Mouse (Mus musculus) lung, embryonic 16.5 days (tissue): ENCODE data around the gene Dlx2. TPM values are rescaled to one million over a fixed set of nuclear protein-coding genes. Genes with fewer than 3 reads are reported as not detected.

ENCODE experiments used
- ATAC-seq: fragments of 200-750 bp; cut with Nextera tagmentation; 2 replicates; pipeline ENCODE4 v1.8.0; 2017; ENCODE audit warnings: low read depth, mild to moderate bottlenecking, moderate library complexity
- H3K27ac ChIP-seq: fragments of 300-500 bp; sonication (generic); 2 replicates; pipeline ENCODE4 v1.5.1; 2014; ENCODE audit warnings: mild to moderate bottlenecking, control low read depth, low read length
- H3K27me3 ChIP-seq: fragments of 300-500 bp; sonication (generic); 2 replicates; pipeline ENCODE4 v1.6.1; 2014; ENCODE audit warnings: low read depth, low read length, mixed read lengths; ENCODE audit not compliant: control insufficient read depth, insufficient read depth
- H3K36me3 ChIP-seq: fragments of 300-500 bp; sonication (generic); 2 replicates; pipeline ENCODE4 v1.6.1; 2014; ENCODE audit warnings: low read length; ENCODE audit not compliant: control insufficient read depth, insufficient read depth
- H3K4me1 ChIP-seq: fragments of 300-500 bp; sonication (generic); replicated peaks from 2 replicates; pipeline ENCODE4 v1.6.1; 2014; ENCODE audit warnings: low read length, mixed read lengths; ENCODE audit not compliant: control insufficient read depth, insufficient read depth
- H3K4me2 ChIP-seq: fragments of 300-500 bp; sonication (generic); 2 replicates; pipeline ENCODE4 v1.6.1; 2014; ENCODE audit warnings: low read depth, low read length, control low read depth
- H3K4me3 ChIP-seq: fragments of 300-500 bp; sonication (generic); 2 replicates; pipeline ENCODE4 v1.5.1; 2014; ENCODE audit warnings: mild to moderate bottlenecking, low read length, control low read depth
- H3K9ac ChIP-seq: fragments of 300-500 bp; sonication (generic); 2 replicates; pipeline ENCODE4 v1.6.1; 2014; ENCODE audit warnings: low read length, control low read depth
- H3K9me3 ChIP-seq: fragments of 300-500 bp; sonication (generic); 2 replicates; pipeline ENCODE4 v1.6.1; 2016; ENCODE audit warnings: low read length; ENCODE audit not compliant: control insufficient read depth
- WGBS: fragments of 180-500 bp; shearing (Covaris S2); extraction: QIAGEN DNeasy Blood & Tissue Kit; methylation state at CpG from one replicate; pipeline ENCODE4 v1.1.7; 2014; 5-methylcytosine and 5-hydroxymethylcytosine counted together
- polyA plus RNA-seq: library from polyadenylated mRNA; unstranded; fragments of >200 nt; fragmentation: Nextera tagmentation; extraction: Ambion mirVana; gene quantifications from 2 replicates; pipeline ENCODE4 v1.2.1, GENCODE M21; 2015

Gene Dlx2
- polyA plus RNA-seq, 1 experiment from 2014 or later: 0.08 TPM

- no peak overlapping the region for H3K9ac ChIP-seq
- no peak for ATAC-seq
- H3K4me1 ChIP-seq: peaks cover 3% of the 10 kb centered on the region
- no peak overlapping the region for H3K4me2 ChIP-seq
- H3K27me3 ChIP-seq: peaks cover 65% of the 10 kb centered on the region
- WGBS: 2% methylated on average over 18 of the region's 18 CpGs
- H3K4me3 ChIP-seq: no peak overlapping the region
- H3K36me3 ChIP-seq: no peaks in the 10 kb centered on the region
- H3K27ac ChIP-seq: no peak overlapping the region
- H3K9me3 ChIP-seq: no peaks in the 10 kb centered on the region
Measured at GRCm38 (mm10) chr2:71551704-71552103, 5.2 kb upstream of the Dlx2 start.

GRCm38 (mm10) chr2:71550330-71550729 lies 3.8 kb upstream of the Dlx2 start:
- no peak for ATAC-seq
- 16% methylated on average over 3 of the region's 3 CpGs for whole genome bisulfite sequencing

GRCm38 (mm10) chr2:71547829-71548228 lies 1.3 kb upstream of the Dlx2 start:
- ATAC-seq: no peak
- Histone ChIP-seq H3K27ac (no peak overlapping the region), H3K4me2 (no peak overlapping the region), H3K4me3 (no peak overlapping the region), H3K9ac (no peak overlapping the region), H3K9me3 (no peaks in the 10 kb centered on the region), H3K36me3 (no peaks in the 10 kb centered on the region), H3K27me3 (peaks cover 86% of the 10 kb centered on the region), H3K4me1 (peaks cover 22% of the 10 kb centered on the region)
- WGBS: 3% methylated on average over 8 of the region's 8 CpGs

More at GRCm38 (mm10) chr2:71550330-71550729, 3.8 kb upstream of the Dlx2 start:
- H3K4me3 ChIP-seq: no peak overlapping the region
- H3K9me3 ChIP-seq: no peaks in the 10 kb centered on the region
- no peak overlapping the region for H3K27ac ChIP-seq
- peaks cover 78% of the 10 kb centered on the region for H3K27me3 ChIP-seq
- no peak overlapping the region for H3K9ac ChIP-seq
- no peaks in the 10 kb centered on the region for H3K36me3 ChIP-seq
- H3K4me2 ChIP-seq: no peak overlapping the region
- peaks cover 15% of the 10 kb centered on the region for H3K4me1 ChIP-seq

- H3K36me3 ChIP-seq: no peaks in the 10 kb centered on the region
- peak; percentile 20; the same call in 1 of the 2 replicates for ATAC-seq
- H3K27me3 ChIP-seq: peaks cover 87% of the 10 kb centered on the region
- peak overlapping the region; percentile 88 for H3K4me2 ChIP-seq
- WGBS: under 1% methylated on average over 56 of the region's 59 CpGs
- peaks cover 22% of the 10 kb centered on the region for H3K4me1 ChIP-seq
- no peaks in the 10 kb centered on the region for H3K9me3 ChIP-seq
- no peak overlapping the region for H3K27ac ChIP-seq
- peak overlapping the region; percentile 52 for H3K4me3 ChIP-seq
- peak overlapping the region; percentile 28; the same call in 1 of the 2 replicates for H3K9ac ChIP-seq
Measured at GRCm38 (mm10) chr2:71545882-71546639, 493 bp downstream of the Dlx2 start.

- H3K27me3 ChIP-seq: peaks cover 89% of the 10 kb centered on the region
- peak overlapping the region; percentile 52 for H3K4me3 ChIP-seq
- ATAC-seq: no peak
- 2% methylated on average over 28 of the region's 32 CpGs for WGBS
- H3K27ac ChIP-seq: no peak overlapping the region
- H3K4me1 ChIP-seq: peaks cover 22% of the 10 kb centered on the region
- no peak overlapping the region for H3K9ac ChIP-seq
- H3K9me3 ChIP-seq: no peaks in the 10 kb centered on the region
- H3K36me3 ChIP-seq: no peaks in the 10 kb centered on the region
- H3K4me2 ChIP-seq: peak overlapping the region; percentile 88
Measured at GRCm38 (mm10) chr2:71545401-71545881, 1.1 kb downstream of the Dlx2 start.

GRCm38 (mm10) chr2:71544391-71545285 lies 1.9 kb downstream of the Dlx2 start:
- WGBS: 1% methylated on average over 61 of the region's 61 CpGs
- Histone ChIP-seq H3K27me3 (peaks cover 89% of the 10 kb centered on the region), H3K9ac (no peak overlapping the region), H3K4me1 (peaks cover 22% of the 10 kb centered on the region), H3K27ac (no peak overlapping the region), H3K4me3 (no peak overlapping the region; the same call in 1 of the 2 replicates), H3K36me3 (no peaks in the 10 kb centered on the region), H3K4me2 (no peak overlapping the region), H3K9me3 (no peaks in the 10 kb centered on the region)
- ATAC-seq: peak; percentile 13; the same call in 1 of the 2 replicates

- no peaks in the 10 kb centered on the region for H3K9me3 ChIP-seq
- H3K27ac ChIP-seq: no peak overlapping the region
- no peak overlapping the region for H3K4me3 ChIP-seq
- ATAC-seq: no peak
- no peak overlapping the region for H3K4me2 ChIP-seq
- H3K36me3 ChIP-seq: no peaks in the 10 kb centered on the region
- H3K4me1 ChIP-seq: peaks cover 22% of the 10 kb centered on the region
- 2% methylated on average over 20 of the region's 20 CpGs for WGBS
- H3K9ac ChIP-seq: no peak overlapping the region
- H3K27me3 ChIP-seq: peaks cover 90% of the 10 kb centered on the region
Measured at GRCm38 (mm10) chr2:71543948-71544347, 2.6 kb downstream of the Dlx2 start.

- no peak overlapping the region for H3K9ac ChIP-seq
- peaks cover 90% of the 10 kb centered on the region for H3K27me3 ChIP-seq
- WGBS: 3% methylated on average over 9 of the region's 9 CpGs
- no peak overlapping the region for H3K4me2 ChIP-seq
- peaks cover 22% of the 10 kb centered on the region for H3K4me1 ChIP-seq
- no peak overlapping the region for H3K27ac ChIP-seq
- no peak overlapping the region for H3K4me3 ChIP-seq
- ATAC-seq: no peak
- H3K36me3 ChIP-seq: no peaks in the 10 kb centered on the region
- no peaks in the 10 kb centered on the region for H3K9me3 ChIP-seq
Measured at GRCm38 (mm10) chr2:71543531-71543930, 3.0 kb downstream of the Dlx2 start.

GRCm38 (mm10) chr2:71542816-71543301 lies 3.7 kb downstream of the Dlx2 start:
- peak; percentile 64; the same call in 1 of the 2 replicates for ATAC-seq
- H3K9me3 ChIP-seq: no peaks in the 10 kb centered on the region
- H3K4me1 ChIP-seq: peaks cover 22% of the 10 kb centered on the region
- peaks cover 90% of the 10 kb centered on the region for H3K27me3 ChIP-seq
- peak overlapping the region; percentile 10; the same call in 1 of the 2 replicates for H3K4me3 ChIP-seq
- H3K27ac ChIP-seq: no peak overlapping the region
- no peak overlapping the region for H3K9ac ChIP-seq
- H3K36me3 ChIP-seq: no peaks in the 10 kb centered on the region
- H3K4me2 ChIP-seq: peak overlapping the region; percentile 31; the same call in 1 of the 2 replicates
- 0% methylated on average over 28 of the region's 30 CpGs for WGBS
